Mouse (Mus musculus) liver, embryonic 14.5 days (tissue): ENCODE data around the gene Osbp2.

Source experiments
- CTCF ChIP-seq: IDR thresholded peaks from 2 replicates; pipeline ENCODE4 v1.5.1; 2016; ENCODE audit warnings: antibody characterized with exemption, low read depth, control low read depth
- EP300 ChIP-seq: IDR thresholded peaks from 2 replicates; pipeline ENCODE4 v1.6.1; 2016; ENCODE audit warnings: antibody characterized with exemption, low read depth

DNA sequence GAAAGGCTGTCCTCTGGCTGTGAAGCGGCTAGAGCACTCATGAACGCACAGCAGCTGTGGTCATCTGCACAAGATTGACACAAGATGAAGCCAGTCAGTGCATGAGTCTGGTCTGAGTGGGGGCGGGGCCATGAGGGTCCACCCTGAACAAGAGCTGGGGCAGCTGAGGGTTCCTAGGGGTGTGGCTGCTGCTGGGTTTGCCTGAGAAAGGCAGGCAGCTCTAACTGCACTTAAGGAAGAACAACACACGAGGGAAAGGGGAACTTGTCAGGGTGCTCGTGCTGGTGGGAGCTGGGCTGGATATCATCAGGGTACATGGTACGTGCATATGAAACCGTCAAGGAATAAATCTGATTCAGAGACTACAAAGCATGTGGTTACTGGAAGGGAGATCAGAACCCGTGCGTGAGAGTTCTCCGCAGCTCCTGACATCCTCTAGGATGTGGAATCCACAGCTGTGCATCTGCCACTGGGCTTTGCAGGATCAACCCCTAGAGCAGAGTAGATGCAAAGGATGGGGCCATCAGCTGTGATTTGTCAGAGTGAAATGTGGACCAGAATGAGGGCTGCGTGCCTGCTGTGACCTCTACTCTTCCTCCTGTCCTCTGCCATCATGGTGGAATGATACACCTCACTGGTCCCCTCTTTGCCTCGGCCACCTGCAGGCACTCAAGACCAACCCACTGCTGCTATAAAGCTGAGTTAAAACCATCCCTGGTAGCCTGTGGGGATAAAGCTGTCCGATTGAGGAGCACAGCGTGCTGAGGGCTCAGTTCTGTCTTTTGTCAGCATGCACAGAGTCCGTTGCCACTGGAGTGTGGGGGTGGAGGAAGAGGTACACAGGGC is 14.0 kb downstream of the Osbp2 start:
- TF ChIP-seq CTCF (no peak), EP300 (no peak)
